Mouse (Mus musculus) hindbrain, embryonic 11.5 days (tissue): ENCODE data around the gene Rnf113a1. TPM values are rescaled to one million over a fixed set of nuclear protein-coding genes. Genes with fewer than 3 reads are reported as not detected.
"Not testable (repeated sequence)": the region's sequence is repeated elsewhere in the genome, so short reads cannot be mapped to it uniquely, and the experiment has no call there.

ENCODE experiments used
- ATAC-seq: fragments of 200-750 bp; cut with Nextera tagmentation; 2 replicates; pipeline ENCODE4 v1.8.0; 2017; ENCODE audit warnings: mild to moderate bottlenecking, moderate TSS enrichment, moderate library complexity; ENCODE audit not compliant: low FRiP score
- DNase-seq: peaks from one replicate; pipeline ENCODE4 v3.0.0-alpha.2; 2015; ENCODE audit warnings: low spot score
- H3K27ac ChIP-seq: fragments of 300-500 bp; sonication (generic); 2 replicates; pipeline ENCODE4 v1.5.1; 2014; ENCODE audit warnings: mild to moderate bottlenecking, low read depth, low read length
- H3K27me3 ChIP-seq: fragments of 300-500 bp; sonication (generic); 2 replicates; pipeline ENCODE4 v1.6.1; 2014; ENCODE audit warnings: mild to moderate bottlenecking, low read length, moderate library complexity, mixed read lengths; ENCODE audit not compliant: control insufficient read depth, insufficient read depth
- H3K36me3 ChIP-seq: fragments of 300-500 bp; sonication (generic); 2 replicates; pipeline ENCODE4 v1.6.1; 2014; ENCODE audit warnings: mild to moderate bottlenecking, low read length, moderate library complexity, mixed read lengths; ENCODE audit not compliant: control insufficient read depth, insufficient read depth
- H3K4me1 ChIP-seq: fragments of 300-500 bp; sonication (generic); replicated peaks from 2 replicates; pipeline ENCODE4 v1.6.1; 2014; ENCODE audit warnings: low read length, mixed read lengths; ENCODE audit not compliant: control insufficient read depth, insufficient read depth
- H3K4me2 ChIP-seq: fragments of 300-500 bp; sonication (generic); replicated peaks from 2 replicates; pipeline ENCODE4 v1.6.1; 2014; ENCODE audit warnings: mild to moderate bottlenecking, low read depth, low read length
- H3K4me3 ChIP-seq: fragments of 300-500 bp; sonication (generic); 2 replicates; pipeline ENCODE4 v1.5.1; 2014; ENCODE audit warnings: low read depth, low read length
- H3K9ac ChIP-seq: fragments of 300-500 bp; sonication (generic); 2 replicates; pipeline ENCODE4 v1.6.1; 2014; ENCODE audit warnings: low read depth, low read length
- H3K9me3 ChIP-seq: fragments of 300-500 bp; sonication (generic); 2 replicates; pipeline ENCODE4 v1.6.1; 2016; ENCODE audit warnings: low read length; ENCODE audit not compliant: control insufficient read depth
- WGBS: fragments of 180-500 bp; shearing (Covaris S2); extraction: QIAGEN DNeasy Blood & Tissue Kit; methylation state at CpG from one replicate; pipeline ENCODE4 v1.1.7; 2014; 5-methylcytosine and 5-hydroxymethylcytosine counted together
- polyA plus RNA-seq: library from polyadenylated mRNA; unstranded; fragments of >200 nt; fragmentation: Nextera tagmentation; extraction: Ambion mirVana; gene quantifications from 2 replicates; pipeline ENCODE4 v1.2.1, GENCODE M21; 2014

The Rnf113a1 gene
- 16.1 and 18.5 TPM in 2 replicates for polyA plus RNA-seq

GRCm38 (mm10) chrX:37191105-37191743 lies at the start of gene Rnf113a1, which contains the start of gene Ndufa1:
Gene Rnf113a1 (plus strand): TSS chrX:37191245.
Gene Ndufa1 (minus strand): TSS chrX:37191163.
- Histone ChIP-seq H3K27ac (peak within 1 kb of the TSS; percentile 42; the same call in 1 of the 2 replicates), H3K9me3 (no peaks in the 10 kb centered on the region), H3K4me1 (no peaks in the 10 kb centered on the region), H3K27me3 (no peaks in the 10 kb centered on the region), H3K4me2 (peak within 1 kb of the TSS; percentile 55), H3K4me3 (peak within 1 kb of the TSS; percentile 49), H3K36me3 (no peaks in the 10 kb centered on the region), H3K9ac (peak within 1 kb of the TSS; percentile 49)
- ATAC-seq (peak; percentile 91), DNase-seq (peak; percentile 82)
- 25% methylated on average over 56 of the region's 63 CpGs for WGBS

DNA sequence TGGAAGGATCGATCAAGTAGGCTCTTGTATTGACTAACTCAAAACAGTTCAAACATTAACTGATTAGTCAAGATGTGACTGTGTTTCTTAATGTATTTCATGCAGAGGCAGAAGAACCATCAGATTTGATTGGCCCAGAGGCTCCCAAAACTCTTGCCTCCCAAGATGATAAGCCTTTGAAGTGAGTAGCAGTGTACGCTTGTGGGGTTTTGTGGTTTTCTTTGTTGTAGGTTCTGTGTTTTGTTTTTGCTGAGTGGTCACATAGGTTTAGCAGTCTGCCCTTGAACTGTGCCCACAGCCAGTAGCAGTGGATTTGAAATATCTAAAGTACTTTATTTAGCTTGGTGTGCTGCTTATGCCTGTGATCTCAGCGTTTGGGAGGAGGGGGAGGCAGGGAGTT lies 49.3 kb upstream of the Rnf113a1 start:
- Histone ChIP-seq H3K27me3 (no peaks in the 10 kb centered on the region), H3K4me3 (no peak overlapping the region), H3K4me1 (no peaks in the 10 kb centered on the region), H3K9ac (no peak overlapping the region), H3K27ac (no peak overlapping the region), H3K4me2 (no peak overlapping the region), H3K9me3 (no peaks in the 10 kb centered on the region), H3K36me3 (no peaks in the 10 kb centered on the region)
- no peak for ATAC-seq
- DNase-seq: no peak
- WGBS: 85% methylated on average over 3 of the region's 3 CpGs

GRCm38 (mm10) chrX:37144498-37144897 lies 46.5 kb upstream of the Rnf113a1 start:
- not testable (repeated sequence) for H3K4me3 ChIP-seq, H3K36me3 ChIP-seq, H3K9ac ChIP-seq, H3K4me2 ChIP-seq, H3K27ac ChIP-seq, H3K4me1 ChIP-seq, DNase-seq, H3K9me3 ChIP-seq, H3K27me3 ChIP-seq, ATAC-seq
- WGBS: no CpG with 5 or more reads among the region's 4 CpGs

GRCm38 (mm10) chrX:37144954-37145353 lies 46.1 kb upstream of the Rnf113a1 start:
- Histone ChIP-seq H3K4me3 (no peak overlapping the region), H3K27ac (no peak overlapping the region), H3K9ac (no peak overlapping the region), H3K4me2 (no peak overlapping the region), H3K27me3 (no peaks in the 10 kb centered on the region), H3K36me3 (no peaks in the 10 kb centered on the region), H3K4me1 (no peaks in the 10 kb centered on the region), H3K9me3 (no peaks in the 10 kb centered on the region)
- no peak for ATAC-seq
- peak; percentile 4 for DNase-seq
- WGBS: 91% methylated on average over 2 of the region's 2 CpGs

- DNase-seq (no peak), ATAC-seq (no peak)
- Histone ChIP-seq H3K27me3 (no peaks in the 10 kb centered on the region), H3K4me2 (no peak overlapping the region), H3K27ac (no peak overlapping the region), H3K4me3 (no peak overlapping the region), H3K9me3 (no peaks in the 10 kb centered on the region), H3K4me1 (no peaks in the 10 kb centered on the region), H3K36me3 (0 out of 2 replicates have a peak, but pooled peaks cover 2% of the 10 kb centered on the region), H3K9ac (no peak overlapping the region)
- WGBS: 60% methylated on average over 4 of the region's 4 CpGs
Measured at GRCm38 (mm10) chrX:37157839-37158238, 33.2 kb upstream of the Rnf113a1 start.

DNA sequence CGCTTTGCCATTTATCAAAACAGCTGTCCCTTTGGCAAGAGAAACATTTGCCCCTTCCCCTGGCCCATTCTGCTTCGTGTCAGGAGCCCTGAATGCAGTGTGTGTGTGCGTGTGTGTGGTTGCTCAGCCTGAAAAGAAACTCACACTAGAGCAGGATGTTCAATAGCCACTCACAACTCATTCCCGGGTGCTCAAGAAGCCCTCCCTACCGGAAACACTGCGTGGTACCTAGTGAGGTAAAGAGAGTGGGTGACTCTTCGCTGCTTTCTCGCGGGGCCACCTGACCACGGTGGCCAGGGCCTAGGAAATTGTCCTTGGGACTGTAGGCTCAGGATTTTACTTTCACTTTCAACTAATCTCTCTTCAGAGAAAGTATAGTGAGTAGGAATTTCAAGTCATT lies 29.9 kb upstream of the Rnf113a1 start:
- Histone ChIP-seq H3K27ac (no peak overlapping the region), H3K4me2 (no peak overlapping the region), H3K9me3 (no peaks in the 10 kb centered on the region), H3K9ac (no peak overlapping the region), H3K27me3 (no peaks in the 10 kb centered on the region), H3K36me3 (0 out of 2 replicates have a peak, but pooled peaks cover 2% of the 10 kb centered on the region), H3K4me1 (no peaks in the 10 kb centered on the region), H3K4me3 (no peak overlapping the region)
- WGBS: 81% methylated on average over 10 of the region's 10 CpGs
- DNase-seq (no peak), ATAC-seq (no peak)

DNA sequence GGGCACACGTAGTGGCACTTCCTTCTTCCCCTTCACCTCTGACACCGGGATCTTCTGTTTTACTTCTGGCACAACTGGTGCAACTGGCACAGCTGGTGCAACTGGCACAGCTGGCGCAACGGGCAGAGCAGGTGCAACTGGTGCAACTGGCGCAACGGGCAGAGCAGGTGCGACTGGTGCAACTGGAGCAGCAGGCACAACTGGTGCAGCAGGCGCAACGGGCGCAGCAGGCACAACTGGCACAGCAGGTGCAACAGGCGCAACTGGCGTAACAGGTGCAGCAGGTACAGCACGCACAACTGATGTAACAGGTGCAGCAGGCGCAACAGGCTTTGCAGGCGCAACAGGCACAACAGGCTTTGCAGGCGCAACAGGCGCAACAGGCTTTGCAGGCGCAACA lies 27.9 kb upstream of the Rnf113a1 start:
- no peaks in the 10 kb centered on the region for H3K27me3 ChIP-seq
- DNase-seq (no peak), ATAC-seq (no peak)
- no peaks in the 10 kb centered on the region for H3K9me3 ChIP-seq
- H3K9ac ChIP-seq: no peak overlapping the region
- no peaks in the 10 kb centered on the region for H3K4me1 ChIP-seq
- H3K4me2 ChIP-seq: no peak overlapping the region
- WGBS: 79% methylated on average over 18 of the region's 18 CpGs
- no peaks in the 10 kb centered on the region for H3K36me3 ChIP-seq
- H3K4me3 ChIP-seq: no peak overlapping the region
- no peak overlapping the region for H3K27ac ChIP-seq

GRCm38 (mm10) chrX:37167085-37167484 lies 24.0 kb upstream of the Rnf113a1 start:
- Histone ChIP-seq H3K4me1 (no peaks in the 10 kb centered on the region), H3K27ac (no peak overlapping the region), H3K4me2 (no peak overlapping the region), H3K27me3 (no peaks in the 10 kb centered on the region), H3K9ac (no peak overlapping the region), H3K9me3 (no peaks in the 10 kb centered on the region), H3K4me3 (no peak overlapping the region), H3K36me3 (no peaks in the 10 kb centered on the region)
- 29% methylated on average over 3 of the region's 3 CpGs for WGBS
- ATAC-seq: no peak
- DNase-seq: peak; percentile 64

DNA sequence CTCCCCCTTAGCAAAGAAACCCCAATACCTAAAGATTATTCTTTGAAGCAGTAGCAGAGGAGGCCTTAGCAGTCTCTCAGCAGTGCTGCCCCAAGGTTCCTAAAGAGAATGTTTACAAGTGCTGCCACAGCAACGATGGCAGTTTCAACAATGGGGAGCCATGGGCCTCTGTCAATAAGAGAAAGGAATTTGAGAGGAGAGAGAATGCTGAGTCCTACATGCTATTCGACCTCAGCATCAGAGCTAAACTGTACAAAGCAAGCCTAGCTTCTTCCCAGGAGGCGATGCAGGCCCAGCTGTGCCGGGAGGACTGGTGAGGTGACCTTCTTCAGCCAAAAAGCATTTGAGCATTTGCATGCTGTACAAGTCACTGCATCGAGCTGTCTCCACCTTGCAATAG lies 22.3 kb upstream of the Rnf113a1 start, which contains the start of gene Akap14:
Akap14 (minus strand) TSS at position 101 of the 400 bp plus-strand sequence.
- ATAC-seq (no peak), DNase-seq (peak; percentile 1)
- no peaks in the 10 kb centered on the region for H3K27me3 ChIP-seq
- no peak within 1 kb of the TSS for H3K9ac ChIP-seq
- H3K4me1 ChIP-seq: no peaks in the 10 kb centered on the region
- no peaks in the 10 kb centered on the region for H3K9me3 ChIP-seq
- no peak within 1 kb of the TSS for H3K4me2 ChIP-seq
- H3K4me3 ChIP-seq: no peak within 1 kb of the TSS
- no peak within 1 kb of the TSS for H3K27ac ChIP-seq
- 39% methylated on average over 5 of the region's 5 CpGs for WGBS
- no peaks in the 10 kb centered on the region for H3K36me3 ChIP-seq
